Mouse (Mus musculus): ENCODE data around the gene Ggt7. TPM values are rescaled to one million over a fixed set of nuclear protein-coding genes. Genes with fewer than 3 reads are reported as not detected.

Gene Ggt7
- polyA plus RNA-seq, 1 experiment: 42.8 TPM

DNA sequence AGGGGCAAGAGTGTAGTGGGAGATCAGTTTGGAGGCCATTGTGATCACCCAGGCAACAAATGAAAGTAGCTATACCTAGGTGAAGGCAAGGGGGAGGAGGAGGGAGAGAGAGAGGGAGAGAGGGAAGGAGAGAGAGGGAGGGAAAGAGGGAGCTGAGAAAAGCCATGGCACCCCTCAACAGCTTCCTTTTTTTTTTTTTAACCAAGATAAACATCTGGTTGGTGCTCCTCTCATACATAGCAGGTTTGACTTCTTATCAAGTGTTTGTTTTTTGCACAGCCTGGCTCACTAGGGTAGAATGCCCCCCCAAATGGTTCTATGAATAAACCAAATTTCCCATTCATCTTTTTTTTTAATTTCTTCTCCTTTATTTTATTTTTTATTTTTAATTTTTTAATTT lies 18.3 kb upstream of the Ggt7 start:
- Histone ChIP-seq H3K4me1 (replicated peaks; ENCODE audit: control insufficient read depth, insufficient read depth, low read length) (no peaks in the 10 kb centered on the region), H3K4me3 (ENCODE audit: control insufficient read depth, insufficient read depth, low read length) (no peak overlapping the region), H3K27ac (ENCODE audit: control insufficient read depth, insufficient read depth, low read length) (no peak overlapping the region), H3K27me3 (ENCODE audit: control insufficient read depth, insufficient read depth, low read length) (no peaks in the 10 kb centered on the region), H3K36me3 (ENCODE audit: control insufficient read depth, insufficient read depth, low read length) (no peaks in the 10 kb centered on the region)
- no peak for DNase-seq
- TF ChIP-seq CTCF (IDR thresholded peaks at IDR 0.05; ENCODE audit: borderline replicate concordance, control insufficient read depth, extremely low read depth, insufficient read depth, low read length, poor library complexity) (no peak), POLR2A (IDR thresholded peaks at IDR 0.05; ENCODE audit: control insufficient read depth, extremely low read depth, insufficient read depth, low read length, poor library complexity) (no peak)

GRCm38 (mm10) chr2:155527367-155527766 lies 9.3 kb upstream of the Ggt7 start:
- no peaks in the 10 kb centered on the region for H3K27me3 ChIP-seq (ENCODE audit: control insufficient read depth, insufficient read depth, low read length)
- H3K4me3 ChIP-seq (ENCODE audit: control insufficient read depth, insufficient read depth, low read length): no peak overlapping the region
- DNase-seq: no peak
- no peaks in the 10 kb centered on the region for H3K36me3 ChIP-seq (ENCODE audit: control insufficient read depth, insufficient read depth, low read length)
- no peaks in the 10 kb centered on the region for H3K4me1 ChIP-seq (replicated peaks; ENCODE audit: control insufficient read depth, insufficient read depth, low read length)
- 44% methylated on average over 5 of the region's 5 CpGs for WGBS
- H3K27ac ChIP-seq (ENCODE audit: control insufficient read depth, insufficient read depth, low read length): no peak overlapping the region
- TF ChIP-seq POLR2A (IDR thresholded peaks at IDR 0.05; ENCODE audit: control insufficient read depth, extremely low read depth, insufficient read depth, low read length, poor library complexity) (no peak), CTCF (IDR thresholded peaks at IDR 0.05; ENCODE audit: borderline replicate concordance, control insufficient read depth, extremely low read depth, insufficient read depth, low read length, poor library complexity) (no peak)

GRCm38 (mm10) chr2:155524378-155524777 lies 6.3 kb upstream of the Ggt7 start:
- Histone ChIP-seq H3K4me1 (replicated peaks; ENCODE audit: control insufficient read depth, insufficient read depth, low read length) (no peaks in the 10 kb centered on the region), H3K27me3 (ENCODE audit: control insufficient read depth, insufficient read depth, low read length) (no peaks in the 10 kb centered on the region), H3K4me3 (ENCODE audit: control insufficient read depth, insufficient read depth, low read length) (no peak overlapping the region), H3K27ac (ENCODE audit: control insufficient read depth, insufficient read depth, low read length) (no peak overlapping the region), H3K36me3 (ENCODE audit: control insufficient read depth, insufficient read depth, low read length) (no peaks in the 10 kb centered on the region)
- no peak for DNase-seq
- 74% methylated on average over 1 of the region's 1 CpGs for WGBS
- TF ChIP-seq POLR2A (IDR thresholded peaks at IDR 0.05; ENCODE audit: control insufficient read depth, extremely low read depth, insufficient read depth, low read length, poor library complexity) (no peak), CTCF (IDR thresholded peaks at IDR 0.05; ENCODE audit: borderline replicate concordance, control insufficient read depth, extremely low read depth, insufficient read depth, low read length, poor library complexity) (no peak)

DNA sequence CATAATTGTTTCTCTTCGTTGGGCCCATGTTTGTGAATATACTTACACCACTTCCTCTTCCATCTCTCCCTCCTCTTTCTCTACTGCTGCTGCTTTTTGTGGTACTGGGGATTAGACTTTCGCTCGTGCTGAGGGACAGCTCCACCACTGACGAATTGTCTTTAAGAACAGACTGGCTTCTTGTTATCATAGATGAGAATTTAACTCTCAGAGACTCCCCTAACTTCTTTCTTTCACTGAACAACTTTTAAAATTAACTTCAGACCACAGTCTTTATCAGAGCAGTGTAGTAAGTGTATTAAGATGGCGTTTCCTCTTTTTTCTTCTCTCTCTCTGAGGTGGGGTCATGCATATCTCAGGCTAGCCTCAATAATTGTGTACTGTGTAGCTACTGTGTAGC lies 5.7 kb upstream of the Ggt7 start:
- Histone ChIP-seq H3K4me1 (replicated peaks; ENCODE audit: control insufficient read depth, insufficient read depth, low read length) (peaks cover 3% of the 10 kb centered on the region), H3K27me3 (ENCODE audit: control insufficient read depth, insufficient read depth, low read length) (no peaks in the 10 kb centered on the region), H3K27ac (ENCODE audit: control insufficient read depth, insufficient read depth, low read length) (no peak overlapping the region), H3K4me3 (ENCODE audit: control insufficient read depth, insufficient read depth, low read length) (no peak overlapping the region), H3K36me3 (ENCODE audit: control insufficient read depth, insufficient read depth, low read length) (no peaks in the 10 kb centered on the region)
- no peak for DNase-seq
- 26% methylated on average over 5 of the region's 5 CpGs for whole genome bisulfite sequencing
- no peak for TF ChIP-seq POLR2A (IDR thresholded peaks at IDR 0.05; ENCODE audit: control insufficient read depth, extremely low read depth, insufficient read depth, low read length, poor library complexity)
- TF ChIP-seq CTCF (IDR thresholded peaks at IDR 0.05; ENCODE audit: borderline replicate concordance, control insufficient read depth, extremely low read depth, insufficient read depth, low read length, poor library complexity): no peak

DNA sequence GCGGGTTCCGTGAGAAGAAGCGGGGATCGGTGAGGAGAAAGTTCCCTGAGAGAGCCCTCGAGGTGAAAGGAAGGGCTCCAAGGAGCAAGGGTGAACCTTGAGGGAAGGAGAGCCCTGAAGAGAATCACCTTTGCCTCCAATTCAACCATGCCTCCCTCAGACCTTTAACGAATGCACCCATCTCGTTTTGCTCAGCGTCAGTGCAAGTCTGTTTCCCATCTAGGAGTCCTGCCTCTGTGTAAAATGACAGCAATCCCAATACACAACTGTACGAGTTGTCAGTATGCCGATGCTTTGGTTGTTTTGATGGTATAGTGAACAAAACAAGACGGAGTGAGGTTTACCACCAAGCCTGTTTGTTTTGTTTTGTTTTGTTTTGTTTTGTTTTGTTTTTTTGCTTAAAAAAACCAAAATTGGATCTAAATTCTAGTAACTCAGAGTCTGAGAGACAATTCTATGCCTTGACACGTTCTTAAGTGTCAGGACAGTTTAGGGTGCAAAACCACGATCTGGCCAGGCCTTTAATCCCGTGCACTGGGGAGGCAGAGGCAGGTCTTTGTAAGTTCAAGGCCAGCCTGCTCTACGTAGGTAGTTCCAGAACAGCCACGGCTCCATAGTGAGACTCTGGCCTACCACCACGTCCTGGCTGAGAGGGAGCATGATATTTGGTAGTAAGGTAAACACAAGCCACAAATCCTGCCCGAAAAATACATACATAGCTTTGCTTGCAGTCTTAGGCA lies 664 bp upstream of the Ggt7 start:
- DNase-seq: no peak
- WGBS: 31% methylated on average over 18 of the region's 18 CpGs
- no peak for TF ChIP-seq CTCF (IDR thresholded peaks at IDR 0.05; ENCODE audit: borderline replicate concordance, control insufficient read depth, extremely low read depth, insufficient read depth, low read length, poor library complexity)
- TF ChIP-seq POLR2A (IDR thresholded peaks at IDR 0.05; ENCODE audit: control insufficient read depth, extremely low read depth, insufficient read depth, low read length, poor library complexity): no peak
- peak overlapping the region; percentile 84 for H3K4me3 ChIP-seq (ENCODE audit: control insufficient read depth, insufficient read depth, low read length)
- H3K27ac ChIP-seq (ENCODE audit: control insufficient read depth, insufficient read depth, low read length): peak overlapping the region; percentile 8; the same call in 1 of the 2 replicates
- H3K27me3 ChIP-seq (ENCODE audit: control insufficient read depth, insufficient read depth, low read length): no peaks in the 10 kb centered on the region
- H3K4me1 ChIP-seq (replicated peaks; ENCODE audit: control insufficient read depth, insufficient read depth, low read length): peaks cover 21% of the 10 kb centered on the region
- H3K36me3 ChIP-seq (ENCODE audit: control insufficient read depth, insufficient read depth, low read length): no peaks in the 10 kb centered on the region

GRCm38 (mm10) chr2:155515941-155516340 lies 2.1 kb downstream of the Ggt7 start:
- no peaks in the 10 kb centered on the region for H3K27me3 ChIP-seq (ENCODE audit: control insufficient read depth, insufficient read depth, low read length)
- peak; percentile 76 for DNase-seq
- 27% methylated on average over 1 of the region's 1 CpGs for WGBS
- H3K27ac ChIP-seq (ENCODE audit: control insufficient read depth, insufficient read depth, low read length): no peak overlapping the region
- no peaks in the 10 kb centered on the region for H3K36me3 ChIP-seq (ENCODE audit: control insufficient read depth, insufficient read depth, low read length)
- H3K4me1 ChIP-seq (replicated peaks; ENCODE audit: control insufficient read depth, insufficient read depth, low read length): peaks cover 24% of the 10 kb centered on the region
- TF ChIP-seq POLR2A (IDR thresholded peaks at IDR 0.05; ENCODE audit: control insufficient read depth, extremely low read depth, insufficient read depth, low read length, poor library complexity) (no peak), CTCF (IDR thresholded peaks at IDR 0.05; ENCODE audit: borderline replicate concordance, control insufficient read depth, extremely low read depth, insufficient read depth, low read length, poor library complexity) (no peak)
- H3K4me3 ChIP-seq (ENCODE audit: control insufficient read depth, insufficient read depth, low read length): no peak overlapping the region

Measured in thymus, adult 2 months (tissue).